Mouse (Mus musculus) olfactory bulb, adult 2 months (tissue): Measurements from ENCODE around the gene Dnajc3.

Experiments
- CTCF ChIP-seq: fragments of 200-500 bp; IDR thresholded peaks from 2 replicates; pipeline ENCODE4 v1.5.1; 2012; ENCODE audit warnings: low read depth, mild to moderate bottlenecking, low read length, moderate library complexity; ENCODE audit not compliant: insufficient read depth
- POLR2A ChIP-seq: fragments of 200-500 bp; IDR thresholded peaks from 2 replicates; pipeline ENCODE4 v1.6.1; 2012; ENCODE audit warnings: mild to moderate bottlenecking, low read depth, low read length, moderate library complexity; ENCODE audit not compliant: insufficient read depth

- TF ChIP-seq CTCF (no peak), POLR2A (no peak)
Observed at GRCm38 (mm10) chr14:118911521-118911920, 26.3 kb upstream of the Dnajc3 start.
